Mouse (Mus musculus): ENCODE results near the gene Nkiras1.
"Not testable (repeated sequence)": the region's sequence is repeated elsewhere in the genome, so short reads cannot be mapped to it uniquely, and the experiment has no call there.

DNA sequence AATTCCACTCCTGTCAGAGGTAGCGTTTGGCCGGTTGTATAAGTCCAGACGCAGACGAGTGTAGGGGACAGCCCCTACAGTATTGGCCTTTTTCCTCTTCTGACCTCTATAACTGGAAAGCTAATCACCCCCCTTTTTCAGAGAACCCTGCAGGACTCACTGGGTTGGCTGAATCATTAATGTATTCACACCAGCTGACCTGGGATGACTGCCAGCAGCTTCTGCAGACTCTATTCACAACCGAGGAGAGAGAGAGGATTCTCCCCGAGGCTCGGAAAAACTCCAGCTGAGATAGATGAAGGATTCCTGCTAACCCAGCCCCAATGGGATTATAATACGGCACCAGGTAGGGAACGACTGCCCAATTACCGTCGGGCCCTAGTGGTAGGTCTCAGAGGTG lies 44.8 kb upstream of the Nkiras1 start:
- TF ChIP-seq POLR2A (IDR thresholded peaks at IDR 0.05; ENCODE audit: borderline replicate concordance, low read depth, low read length); CTCF (IDR thresholded peaks at IDR 0.05; ENCODE audit: low read depth, low read length): not testable (repeated sequence)
